Mouse (Mus musculus) central nervous system, embryonic 11.5 days (tissue): Measurements from ENCODE around the gene Zfp719. TPM values are rescaled to one million over a fixed set of nuclear protein-coding genes. Genes with fewer than 3 reads are reported as not detected.

Source experiments
- polyA plus RNA-seq: library from polyadenylated mRNA; depleted of rRNA; stranded (reverse); fragments of >200 nt; gene quantifications from 2 replicates; pipeline ENCODE4 v1.2.3, GENCODE M21; 2012; rRNA removed

Gene Zfp719
- polyA plus RNA-seq = 5.7 and 8.6 TPM in 2 replicates

DNA sequence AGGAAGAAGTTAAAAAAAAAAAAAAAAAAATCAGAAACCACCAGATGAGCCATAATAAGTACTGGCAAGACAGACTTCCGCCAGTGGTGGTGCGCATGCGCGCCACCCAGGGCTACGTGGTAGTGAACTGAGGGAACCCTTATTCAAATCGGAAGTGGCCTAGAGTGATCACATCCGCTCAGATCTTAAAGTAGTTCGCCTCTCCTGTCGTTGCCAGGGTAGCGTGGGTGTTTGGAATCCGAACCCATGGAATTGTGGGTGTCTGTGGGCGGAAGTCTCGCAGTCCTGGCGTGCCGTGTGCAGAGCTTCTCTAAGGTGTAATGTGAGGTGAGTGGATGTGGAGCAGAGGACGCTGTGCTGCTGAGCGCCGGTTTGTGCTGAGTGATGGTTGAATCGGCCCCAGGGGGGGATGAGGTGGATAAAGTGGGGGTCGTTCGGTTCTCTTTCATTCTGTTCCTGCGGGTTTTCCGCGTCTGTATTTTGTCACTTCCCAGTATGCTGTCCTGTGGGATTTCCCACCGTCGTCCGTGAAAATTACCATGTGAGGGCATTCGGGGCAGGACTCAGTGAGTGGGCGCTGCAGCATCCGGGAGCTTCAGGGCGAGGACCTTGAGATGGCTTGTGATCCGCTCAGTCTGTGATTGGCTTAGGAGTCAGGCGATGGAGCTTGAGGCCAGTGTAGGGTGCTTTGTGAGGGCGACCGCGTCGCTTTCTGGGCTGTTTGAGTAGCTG, at the start of gene Zfp719:
TSS of gene Zfp719 (plus strand) at position 171 of the 732 bp plus-strand sequence.

DNA sequence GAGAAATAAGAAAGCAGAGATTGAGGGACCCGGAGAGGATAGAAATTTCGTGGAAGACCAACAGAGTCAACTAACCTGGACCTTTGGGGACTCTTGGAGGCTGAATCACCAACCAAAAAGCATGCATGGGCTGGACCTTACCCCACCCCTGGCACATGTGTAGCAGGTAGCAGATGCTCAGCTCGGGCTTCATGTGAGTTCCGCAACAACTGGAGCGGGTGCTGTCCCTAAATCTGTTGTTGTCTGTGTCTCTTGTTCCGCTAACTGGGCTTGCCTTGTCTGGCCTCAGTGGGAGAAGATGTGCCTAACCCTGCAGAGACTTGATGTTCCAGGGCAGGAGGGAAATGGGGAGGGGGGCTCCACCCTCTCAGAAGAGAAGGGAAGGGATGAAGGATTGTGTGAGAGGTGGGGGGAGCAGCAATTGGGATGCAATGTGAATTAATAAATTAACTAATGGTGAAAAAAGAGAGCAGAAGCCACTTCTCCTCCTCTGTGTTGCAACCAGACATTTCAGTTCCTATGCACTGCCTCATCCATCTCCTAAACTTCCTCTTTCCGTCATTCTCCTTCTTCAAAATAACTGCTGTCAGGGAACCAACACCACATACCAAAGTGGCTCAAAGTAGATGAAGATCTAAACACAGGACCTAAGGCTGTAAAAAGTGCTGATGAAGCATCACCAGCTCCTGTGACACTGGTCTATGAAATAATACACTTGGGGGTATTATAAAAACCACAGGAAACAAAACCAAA, 35.0 kb upstream of the Zfp719 start, which contains the start of gene Cd33:
TSS of gene Cd33 (minus strand) at position 204 of the 753 bp plus-strand sequence.

DNA sequence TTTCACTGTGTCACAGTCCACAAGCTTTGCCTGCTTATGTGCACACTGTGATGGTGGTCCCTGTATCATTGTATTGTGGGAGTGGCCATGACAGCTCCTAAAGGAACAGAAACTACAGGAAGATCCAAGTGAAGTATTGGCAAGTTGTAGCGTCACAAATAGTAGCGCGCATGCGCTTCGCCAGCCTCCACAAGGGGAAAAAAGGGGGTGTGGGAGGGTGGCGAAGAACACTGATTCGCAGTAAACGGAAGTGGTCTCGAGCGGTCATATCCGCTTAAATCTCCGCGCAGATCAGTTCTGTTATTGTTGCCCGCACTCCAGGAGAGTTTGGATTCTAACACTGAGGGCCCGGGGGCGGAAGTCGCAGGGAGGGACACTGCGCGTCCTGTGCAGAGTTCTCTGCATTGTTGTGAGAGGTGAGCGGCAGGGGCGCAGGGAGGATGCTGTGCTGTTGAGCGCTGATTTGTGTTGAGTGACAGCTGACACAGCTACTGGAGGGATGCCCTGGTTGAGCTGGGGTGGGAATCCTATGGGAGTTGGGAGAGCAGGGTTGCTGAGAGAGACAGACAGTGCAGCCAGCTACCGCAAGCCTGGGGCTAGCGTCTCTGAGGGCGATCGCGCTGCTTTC, 17.3 kb upstream of the Zfp719 start, which contains the start of gene Zfp658:
TSS of gene Zfp658 (plus strand) at position 251 of the 628 bp plus-strand sequence.

DNA sequence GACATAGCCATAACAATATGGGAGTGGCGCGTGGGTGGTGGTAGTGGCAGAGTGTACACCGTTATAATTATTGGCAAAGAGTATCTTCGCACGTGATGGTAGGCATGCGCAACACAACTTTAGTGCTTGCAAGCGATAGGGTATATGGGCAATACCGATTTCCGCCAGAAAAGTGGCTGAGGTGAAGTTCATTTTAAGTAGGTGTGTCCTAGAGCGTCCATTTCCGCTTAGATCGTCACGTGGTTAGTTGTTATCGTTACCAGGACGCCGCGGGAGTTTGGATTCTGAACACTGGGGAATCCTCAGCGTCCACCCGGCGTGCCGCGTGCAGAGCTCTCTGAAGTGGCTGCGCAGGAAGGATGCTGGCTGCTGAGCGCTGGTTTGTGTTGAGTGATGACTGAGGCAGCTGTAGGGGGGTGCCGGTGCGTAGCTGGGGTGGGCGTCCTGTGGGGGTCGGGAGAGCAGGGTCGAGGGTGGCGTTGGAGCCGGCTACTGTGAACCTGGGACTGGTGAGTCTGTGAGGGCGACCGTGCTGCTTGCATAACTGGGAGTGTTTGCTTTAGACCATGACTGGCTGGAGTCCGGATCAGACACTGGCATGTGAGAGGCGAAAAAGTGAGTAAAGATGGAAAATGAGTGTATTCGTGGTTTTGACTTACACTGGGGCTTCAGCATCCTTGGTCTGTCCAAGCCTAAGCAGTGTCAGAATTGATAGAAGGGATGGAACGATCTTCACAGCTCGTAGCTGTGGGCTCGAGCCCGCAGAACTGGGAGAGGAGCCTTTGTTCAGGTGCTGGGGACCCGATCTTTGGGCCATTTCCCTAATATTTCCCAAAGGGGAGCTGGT, 27.7 kb downstream of the Zfp719 start, which contains the start of gene Zfp819:
TSS of gene Zfp819 (plus strand) at position 274 of the 847 bp plus-strand sequence.

DNA sequence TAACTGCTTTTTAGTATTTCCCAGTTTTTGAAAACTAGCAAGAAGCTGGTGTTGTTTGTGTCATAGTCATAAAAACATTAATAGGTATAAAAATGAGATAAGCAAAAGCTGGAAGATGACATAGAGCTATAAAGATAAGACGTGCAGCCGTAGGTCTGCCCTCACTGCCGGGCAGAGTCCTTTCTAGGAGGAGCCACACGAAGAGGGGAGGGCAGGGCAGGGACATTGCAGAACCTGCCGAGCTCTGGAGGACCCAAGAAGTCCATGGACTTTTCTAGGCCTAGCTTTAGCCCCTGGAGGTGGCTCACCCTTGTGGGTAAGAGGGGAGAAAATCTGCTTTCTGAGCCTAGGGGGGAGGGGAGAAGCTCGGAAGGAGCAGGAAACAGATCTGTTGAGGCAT, 55.1 kb downstream of the Zfp719 start, which contains the start of gene Ceacam18:
TSS of gene Ceacam18 (plus strand) at position 208 of the 400 bp plus-strand sequence.

Other genes starting within 250 kb of the Zfp719 start
- gene Siglecf, start 228.3 kb upstream of the Zfp719 start, polyA plus RNA-seq = 0.26 and 0.29 TPM in 2 replicates
- gene Siglecg, start 171.4 kb upstream of the Zfp719 start, polyA plus RNA-seq = 0.26 and 0.39 TPM in 2 replicates
- 0.16 TPM in 1 of 2 replicates, not detected in the other for gene Lim2, start 151.9 kb upstream of the Zfp719 start, polyA plus RNA-seq
- gene Nkg7, start 142.5 kb upstream of the Zfp719 start, polyA plus RNA-seq = not detected in 2 replicates
- not detected in 2 replicates for gene Cldnd2, start 138.8 kb upstream of the Zfp719 start, polyA plus RNA-seq
- 144 and 159 TPM in 2 replicates for gene Etfb, start 135.5 kb upstream of the Zfp719 start, polyA plus RNA-seq
- 0.34 and 0.98 TPM in 2 replicates for gene Gm45233, start 135.5 kb upstream of the Zfp719 start, polyA plus RNA-seq
- 3.1 and 3.4 TPM in 2 replicates for gene Vsig10l, start 116.5 kb upstream of the Zfp719 start, polyA plus RNA-seq
- 23.5 and 37.8 TPM in 2 replicates for gene Iglon5, start 89.5 kb upstream of the Zfp719 start, polyA plus RNA-seq
- not detected in 2 replicates for gene 4931406B18Rik, start 73.7 kb upstream of the Zfp719 start, polyA plus RNA-seq
- gene Cd33, start 35.2 kb upstream of the Zfp719 start, polyA plus RNA-seq = 0.83 and 2.2 TPM in 2 replicates
- gene Zfp658, start 17.4 kb upstream of the Zfp719 start, polyA plus RNA-seq = 8.8 TPM in 2 replicates
- 0.60 and 0.61 TPM in 2 replicates for gene Zfp819, start 27.6 kb downstream of the Zfp719 start, polyA plus RNA-seq
- gene Ceacam18, start 55.1 kb downstream of the Zfp719 start, polyA plus RNA-seq = 0.04 TPM in 1 of 2 replicates, not detected in the other
- gene Siglece, start 80.6 kb downstream of the Zfp719 start, polyA plus RNA-seq = 0.53 and 0.58 TPM in 2 replicates
- 12.8 and 13.0 TPM in 2 replicates for gene Ctu1, start 92.4 kb downstream of the Zfp719 start, polyA plus RNA-seq
- 0.13 and 0.22 TPM in 2 replicates for gene Klk14, start 110.8 kb downstream of the Zfp719 start, polyA plus RNA-seq
- gene Klk13, start 133.0 kb downstream of the Zfp719 start, polyA plus RNA-seq = 0.16 and 0.27 TPM in 2 replicates
- gene Klk12, start 189.3 kb downstream of the Zfp719 start, polyA plus RNA-seq = not detected in 2 replicates
- gene Klk11, start 195.0 kb downstream of the Zfp719 start, polyA plus RNA-seq = not detected in 2 replicates
- gene Klk10, start 201.4 kb downstream of the Zfp719 start, polyA plus RNA-seq = 0.18 and 0.27 TPM in 2 replicates
- gene Klk9, start 212.3 kb downstream of the Zfp719 start, polyA plus RNA-seq = 0.04 TPM in 1 of 2 replicates, not detected in the other
- gene Klk8, start 218.0 kb downstream of the Zfp719 start, polyA plus RNA-seq = 9.3 TPM in 2 replicates
- 0.07 and 0.12 TPM in 2 replicates for gene Klk7, start 231.7 kb downstream of the Zfp719 start, polyA plus RNA-seq
- 0.17 TPM in 1 of 2 replicates, not detected in the other for gene Klk6, start 244.9 kb downstream of the Zfp719 start, polyA plus RNA-seq